Mouse (Mus musculus): Measurements from ENCODE around the gene Thrsp.

DNA sequence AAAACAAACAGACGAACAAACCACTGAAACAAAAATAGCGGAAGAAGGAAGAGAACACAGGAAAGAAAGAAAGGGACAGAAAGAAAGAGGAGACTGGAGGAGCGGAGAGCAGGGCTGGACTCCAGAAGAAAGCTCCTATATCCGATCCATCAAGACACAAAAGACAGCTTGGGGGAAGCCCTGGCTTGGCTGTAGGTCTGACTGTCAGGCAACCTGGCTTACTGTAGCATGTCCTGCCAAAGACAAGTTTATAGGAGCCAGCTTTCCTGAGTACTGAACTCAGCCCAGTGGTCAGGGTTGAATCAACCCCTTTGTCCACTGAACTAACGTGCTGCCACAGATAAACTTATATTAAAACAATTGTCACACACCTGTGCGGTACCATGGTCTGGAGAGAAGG lies 9.8 kb upstream of the Thrsp start:
- no peak for TF ChIP-seq GATA1 (IDR thresholded peaks at IDR 0.05; ENCODE audit: borderline replicate concordance, low read length)
- TF ChIP-seq FLI1 (IDR thresholded peaks at IDR 0.05; ENCODE audit: low read length): no peak

All from megakaryocyte, embryonic 14.5 days (primary cell).